Mouse (Mus musculus) heart, postnatal 0 days (tissue): Measurements from ENCODE around the gene Bicral.

Source experiments
- CTCF ChIP-seq: IDR thresholded peaks from 2 replicates; pipeline ENCODE4 v1.5.1; 2016; ENCODE audit warnings: antibody characterized with exemption, control low read depth, low read depth
- EP300 ChIP-seq: IDR thresholded peaks from 2 replicates; pipeline ENCODE4 v1.6.1; 2016; ENCODE audit warnings: antibody characterized with exemption, low read depth

GRCm38 (mm10) chr17:46856107-46856388 is 2.2 kb downstream of the Bicral start:
- TF ChIP-seq EP300 (no peak), CTCF (no peak)
